Mouse (Mus musculus) CH12.LX (cell line): ENCODE measurements around the gene Mxd1.

Experiments
- CHD1 ChIP-seq: IDR thresholded peaks from 2 replicates; pipeline ENCODE4 v1.6.1; 2012; ENCODE audit warnings: low read depth, low read length, improper control_type of control experiment, inconsistent platforms
- CHD2 ChIP-seq: IDR thresholded peaks from 2 replicates; pipeline ENCODE4 v1.6.1; 2011; ENCODE audit warnings: low read length, improper control_type of control experiment
- CTCF ChIP-seq, 2 experiments: IDR thresholded peaks in 1 of 2; conservative IDR thresholded peaks in 1 of 2; 2 replicates each; pipeline ENCODE4 v1.5.1; 2011 to 2012; ENCODE audit warnings: low read depth in 2 of 2, low read length in 2 of 2, improper control_type of control experiment in 1 of 2, inconsistent platforms in 1 of 2, mild to moderate bottlenecking in 1 of 2, moderate library complexity in 1 of 2
- EP300 ChIP-seq: IDR thresholded peaks from 2 replicates; pipeline ENCODE4 v1.6.1; 2011; ENCODE audit warnings: low read length, improper control_type of control experiment
- HCFC1 ChIP-seq: IDR thresholded peaks from 2 replicates; pipeline ENCODE4 v1.6.1; 2012; ENCODE audit warnings: low read depth, mild to moderate bottlenecking, inconsistent platforms, low read length, improper control_type of control experiment
- JUND ChIP-seq: conservative IDR thresholded peaks from 2 replicates; pipeline ENCODE4 v1.6.1; 2011; ENCODE audit warnings: low read depth, low read length, improper control_type of control experiment
- MAFK ChIP-seq: IDR thresholded peaks from 2 replicates; pipeline ENCODE4 v1.6.1; 2011; ENCODE audit warnings: low read length, improper control_type of control experiment; ENCODE audit not compliant: insufficient replicate concordance
- POLR2A ChIP-seq: IDR thresholded peaks from 2 replicates; pipeline ENCODE4 v1.6.1; 2011; ENCODE audit warnings: low read depth, mild to moderate bottlenecking, improper control_type of control experiment, low read length
- RAD21 ChIP-seq: IDR thresholded peaks from 2 replicates; pipeline ENCODE4 v1.6.1; 2011; ENCODE audit warnings: low read depth, mild to moderate bottlenecking, low read length, improper control_type of control experiment, moderate library complexity
- SIN3A ChIP-seq: IDR thresholded peaks from 2 replicates; pipeline ENCODE4 v1.6.1; 2012; ENCODE audit warnings: low read length, improper control_type of control experiment, inconsistent platforms
- TBP ChIP-seq: conservative IDR thresholded peaks from 2 replicates; pipeline ENCODE4 v1.6.1; 2011; ENCODE audit warnings: low read depth, low read length, improper control_type of control experiment
- TCF12 ChIP-seq: IDR thresholded peaks from 2 replicates; pipeline ENCODE4 v1.6.1; 2014; ENCODE audit warnings: low read depth, mild to moderate bottlenecking, inconsistent platforms, low read length, improper control_type of control experiment
- ZMIZ1 ChIP-seq: IDR thresholded peaks from 2 replicates; pipeline ENCODE4 v1.6.1; 2012; ENCODE audit warnings: low read depth, mild to moderate bottlenecking, inconsistent platforms, low read length, improper control_type of control experiment
- ZNF384 ChIP-seq: IDR thresholded peaks from 2 replicates; pipeline ENCODE4 v1.6.1; 2012; ENCODE audit warnings: low read depth, low read length, improper control_type of control experiment, inconsistent platforms

DNA sequence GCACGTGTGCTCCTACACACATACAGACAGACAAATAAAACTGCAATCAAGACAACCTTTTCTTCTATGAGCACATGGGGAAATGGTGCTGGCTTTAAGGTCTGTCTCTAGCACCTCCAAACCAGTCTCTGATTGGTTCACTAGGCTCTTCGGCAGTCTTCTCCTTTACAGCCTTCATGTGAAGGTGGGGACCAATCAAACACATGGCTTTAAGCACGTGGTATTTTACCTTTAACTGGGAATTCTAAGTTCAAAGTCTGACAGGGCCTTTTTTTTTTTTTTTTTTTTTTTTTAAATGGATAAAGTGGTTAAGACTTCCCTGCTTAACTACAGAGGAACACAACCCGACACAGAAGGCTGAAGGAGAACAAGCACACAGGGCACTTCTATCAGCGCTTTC is 3.9 kb downstream of the Mxd1 start:
- no peak for TF ChIP-seq CTCF (conservative IDR thresholded peaks at IDR 0.05 in 1 of 2, IDR thresholded peaks at IDR 0.05 in 1 of 2; ENCODE audit: low read depth in 2 of 2, low read length in 2 of 2)
- no peak for TF ChIP-seq POLR2A
- no peak for TF ChIP-seq SIN3A
- no peak for TF ChIP-seq ZNF384
- TF ChIP-seq EP300: no peak
- no peak for TF ChIP-seq CHD2
- TF ChIP-seq MAFK: no peak
- no peak for TF ChIP-seq CHD1
- no peak for TF ChIP-seq ZMIZ1
- TF ChIP-seq TCF12: no peak
- TF ChIP-seq TBP: no peak
- no peak for TF ChIP-seq JUND
- no peak for TF ChIP-seq RAD21
- TF ChIP-seq HCFC1: no peak
